Mouse (Mus musculus): Measurements from ENCODE around the gene Mknk2. TPM values are rescaled to one million over a fixed set of nuclear protein-coding genes. Genes with fewer than 3 reads are reported as not detected.

The Mknk2 gene
- polyA plus RNA-seq, 1 experiment = 119 TPM

- Histone ChIP-seq H3K27me3 (ENCODE audit: control insufficient read depth, insufficient read depth, insufficient read length) (no peaks in the 10 kb centered on the region), H3ac (ENCODE audit: control insufficient read depth, insufficient read length) (no peak overlapping the region), H3K79me2 (ENCODE audit: control insufficient read depth, insufficient read depth) (no peaks in the 10 kb centered on the region), H3K4me3 (no peak overlapping the region), H3K4me2 (ENCODE audit: low read depth) (no peak overlapping the region), H3K36me3 (ENCODE audit: control insufficient read depth, insufficient read depth) (no peaks in the 10 kb centered on the region)
- TF ChIP-seq REST (IDR thresholded peaks at IDR 0.05; ENCODE audit: insufficient read depth, insufficient read length) = no peak
- TF ChIP-seq USF1 (IDR thresholded peaks at IDR 0.05; ENCODE audit: low read depth) = no peak
- TF ChIP-seq MYOD1 (IDR thresholded peaks at IDR 0.05; ENCODE audit: control insufficient read depth in 1 of 3, insufficient read length in 2 of 3, low read depth in 2 of 3) = no peak
- no peak for TF ChIP-seq SRF (IDR thresholded peaks at IDR 0.05; ENCODE audit: control insufficient read depth, insufficient read length, low read depth)
- TF ChIP-seq MAX (IDR thresholded peaks at IDR 0.05; ENCODE audit: low read depth) = no peak
- TF ChIP-seq TCF3 (IDR thresholded peaks at IDR 0.05; ENCODE audit: insufficient read length, low read depth) = no peak
- no peak for TF ChIP-seq MYOG (IDR thresholded peaks at IDR 0.05; ENCODE audit: control insufficient read depth in 1 of 3, insufficient read depth in 1 of 3, insufficient read length in 2 of 3, low read depth in 2 of 3)
- TF ChIP-seq E2F4 (IDR thresholded peaks at IDR 0.05; ENCODE audit: insufficient read depth) = no peak
Observed at GRCm38 (mm10) chr10:80693401-80694045, 15.6 kb upstream of the Mknk2 start.

GRCm38 (mm10) chr10:80692249-80693165, 14.6 kb upstream of the Mknk2 start:
- no peaks in the 10 kb centered on the region for H3K27me3 ChIP-seq (ENCODE audit: control insufficient read depth, insufficient read depth, insufficient read length)
- no peaks in the 10 kb centered on the region for H3K36me3 ChIP-seq (ENCODE audit: control insufficient read depth, insufficient read depth)
- H3ac ChIP-seq (ENCODE audit: control insufficient read depth, insufficient read length) = no peak overlapping the region
- TF ChIP-seq MYOG (IDR thresholded peaks at IDR 0.05; ENCODE audit: control insufficient read depth in 1 of 3, insufficient read depth in 1 of 3, insufficient read length in 2 of 3, low read depth in 2 of 3) = no peak
- TF ChIP-seq MAX (IDR thresholded peaks at IDR 0.05; ENCODE audit: low read depth) = no peak
- TF ChIP-seq E2F4 (IDR thresholded peaks at IDR 0.05; ENCODE audit: insufficient read depth) = no peak
- no peak for TF ChIP-seq SRF (IDR thresholded peaks at IDR 0.05; ENCODE audit: control insufficient read depth, insufficient read length, low read depth)
- TF ChIP-seq USF1 (IDR thresholded peaks at IDR 0.05; ENCODE audit: low read depth) = no peak
- TF ChIP-seq MYOD1 (IDR thresholded peaks at IDR 0.05; ENCODE audit: control insufficient read depth in 1 of 3, insufficient read length in 2 of 3, low read depth in 2 of 3) = no peak
- TF ChIP-seq POLR2AphosphoS2 (IDR thresholded peaks at IDR 0.05; ENCODE audit: insufficient read length, low read depth) = no peak
- no peak for TF ChIP-seq TCF12 (IDR thresholded peaks at IDR 0.05; ENCODE audit: insufficient read depth, poor library complexity, severe bottlenecking)
- no peak for TF ChIP-seq POLR2A (IDR thresholded peaks at IDR 0.05; ENCODE audit: insufficient read length, low read depth)
- no peak for TF ChIP-seq TCF3 (IDR thresholded peaks at IDR 0.05; ENCODE audit: insufficient read length, low read depth)
- TF ChIP-seq CEBPB (IDR thresholded peaks at IDR 0.05; ENCODE audit: insufficient read depth, poor library complexity, severe bottlenecking) = no peak
- TF ChIP-seq REST (IDR thresholded peaks at IDR 0.05; ENCODE audit: insufficient read depth, insufficient read length) = no peak
- no peaks in the 10 kb centered on the region for H3K79me2 ChIP-seq (ENCODE audit: control insufficient read depth, insufficient read depth)
- H3K4me3 ChIP-seq = no peak overlapping the region
- no peak overlapping the region for H3K4me2 ChIP-seq (ENCODE audit: low read depth)

DNA sequence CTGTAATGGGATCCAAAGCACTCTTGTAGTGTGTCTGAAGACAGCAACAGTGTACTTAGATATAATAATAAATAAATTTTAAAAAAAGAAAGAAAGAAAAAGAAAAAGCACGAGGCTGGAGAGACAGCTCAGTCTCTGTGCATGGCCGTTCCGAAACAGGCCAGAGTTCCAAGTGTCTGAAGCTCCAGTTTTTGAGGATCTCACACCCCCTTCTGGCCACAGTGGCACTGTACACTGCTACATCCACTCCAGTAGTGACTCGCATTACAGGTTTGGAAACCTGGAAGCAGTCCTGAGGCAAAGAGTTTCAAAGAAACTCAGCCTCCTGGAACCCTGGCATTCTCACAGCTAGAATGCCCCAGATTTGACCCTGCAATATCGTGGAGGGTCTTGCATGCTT, 9.9 kb upstream of the Mknk2 start:
- H3K36me3 ChIP-seq (ENCODE audit: control insufficient read depth, insufficient read depth) = peaks cover 10% of the 10 kb centered on the region
- H3K4me3 ChIP-seq = no peak overlapping the region
- H3K79me2 ChIP-seq (ENCODE audit: control insufficient read depth, insufficient read depth) = no peaks in the 10 kb centered on the region
- H3K27me3 ChIP-seq (ENCODE audit: control insufficient read depth, insufficient read depth, insufficient read length) = no peaks in the 10 kb centered on the region
- H3K4me2 ChIP-seq (ENCODE audit: low read depth) = no peak overlapping the region
- TF ChIP-seq MYOG (IDR thresholded peaks at IDR 0.05; ENCODE audit: control insufficient read depth in 1 of 3, insufficient read depth in 1 of 3, insufficient read length in 2 of 3, low read depth in 2 of 3) (no peak), REST (IDR thresholded peaks at IDR 0.05; ENCODE audit: insufficient read depth, insufficient read length) (no peak), USF1 (IDR thresholded peaks at IDR 0.05; ENCODE audit: low read depth) (no peak), POLR2A (IDR thresholded peaks at IDR 0.05; ENCODE audit: insufficient read length, low read depth) (no peak), POLR2AphosphoS2 (IDR thresholded peaks at IDR 0.05; ENCODE audit: insufficient read length, low read depth) (no peak), TCF12 (IDR thresholded peaks at IDR 0.05; ENCODE audit: insufficient read depth, poor library complexity, severe bottlenecking) (no peak), TCF3 (IDR thresholded peaks at IDR 0.05; ENCODE audit: insufficient read length, low read depth) (no peak), SRF (IDR thresholded peaks at IDR 0.05; ENCODE audit: control insufficient read depth, insufficient read length, low read depth) (no peak), CEBPB (IDR thresholded peaks at IDR 0.05; ENCODE audit: insufficient read depth, poor library complexity, severe bottlenecking) (no peak), MAX (IDR thresholded peaks at IDR 0.05; ENCODE audit: low read depth) (no peak), E2F4 (IDR thresholded peaks at IDR 0.05; ENCODE audit: insufficient read depth) (no peak), MYOD1 (IDR thresholded peaks at IDR 0.05; ENCODE audit: control insufficient read depth in 1 of 3, insufficient read length in 2 of 3, low read depth in 2 of 3) (no peak)
- no peak overlapping the region for H3ac ChIP-seq (ENCODE audit: control insufficient read depth, insufficient read length)

DNA sequence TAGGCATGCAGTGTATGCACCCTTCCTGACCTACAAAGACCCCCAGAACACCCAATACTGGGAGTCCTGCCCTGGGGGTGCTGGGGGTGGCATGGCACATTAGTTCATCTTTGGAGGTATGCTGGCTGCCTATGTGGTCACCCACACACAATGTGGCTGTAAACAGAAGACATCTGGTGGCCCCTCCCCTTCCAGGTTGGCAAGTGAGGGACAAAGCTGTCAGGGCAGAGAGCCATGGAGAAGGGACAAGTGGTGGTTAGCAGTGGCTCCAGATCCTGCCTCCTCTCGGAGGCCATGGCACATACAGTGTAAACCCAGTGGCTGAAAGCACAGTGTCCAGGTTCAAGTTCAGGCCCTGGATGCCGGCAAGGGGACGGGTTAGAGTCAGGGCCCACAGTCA, 8.7 kb upstream of the Mknk2 start:
- no peaks in the 10 kb centered on the region for H3K27me3 ChIP-seq (ENCODE audit: control insufficient read depth, insufficient read depth, insufficient read length)
- H3K4me3 ChIP-seq = no peak overlapping the region
- TF ChIP-seq CEBPB (IDR thresholded peaks at IDR 0.05; ENCODE audit: insufficient read depth, poor library complexity, severe bottlenecking) = no peak
- no peak for TF ChIP-seq MYOG (IDR thresholded peaks at IDR 0.05; ENCODE audit: control insufficient read depth in 1 of 3, insufficient read depth in 1 of 3, insufficient read length in 2 of 3, low read depth in 2 of 3)
- TF ChIP-seq POLR2AphosphoS2 (IDR thresholded peaks at IDR 0.05; ENCODE audit: insufficient read length, low read depth) = no peak
- TF ChIP-seq TCF12 (IDR thresholded peaks at IDR 0.05; ENCODE audit: insufficient read depth, poor library complexity, severe bottlenecking) = no peak
- TF ChIP-seq POLR2A (IDR thresholded peaks at IDR 0.05; ENCODE audit: insufficient read length, low read depth) = no peak
- no peak overlapping the region for H3ac ChIP-seq (ENCODE audit: control insufficient read depth, insufficient read length)
- no peaks in the 10 kb centered on the region for H3K79me2 ChIP-seq (ENCODE audit: control insufficient read depth, insufficient read depth)
- peaks cover 10% of the 10 kb centered on the region for H3K36me3 ChIP-seq (ENCODE audit: control insufficient read depth, insufficient read depth)
- H3K4me2 ChIP-seq (ENCODE audit: low read depth) = no peak overlapping the region
